Mouse (Mus musculus) forebrain, embryonic 14.5 days (tissue): ENCODE measurements around the gene Vmn2r118. TPM values are rescaled to one million over a fixed set of nuclear protein-coding genes. Genes with fewer than 3 reads are reported as not detected.

ENCODE experiments used
- ATAC-seq: fragments of 200-750 bp; cut with Nextera tagmentation; 2 replicates; pipeline ENCODE4 v1.8.0; 2017; ENCODE audit warnings: mild to moderate bottlenecking, moderate library complexity
- DNase-seq: peaks from one replicate; pipeline ENCODE4 v3.0.0-alpha.2; 2015; ENCODE audit warnings: low spot score
- H3K27ac ChIP-seq: fragments of 300-500 bp; sonication (generic); 2 replicates; pipeline ENCODE4 v1.5.1; 2014; ENCODE audit warnings: low read depth, mild to moderate bottlenecking, control low read depth, low read length, moderate library complexity
- H3K27me3 ChIP-seq: fragments of 300-500 bp; sonication (generic); replicated peaks from 2 replicates; pipeline ENCODE4 v1.6.1; 2014; ENCODE audit warnings: low read length, control low read depth, mixed read lengths; ENCODE audit not compliant: control insufficient read depth, insufficient read depth
- H3K36me3 ChIP-seq: fragments of 300-500 bp; sonication (generic); 2 replicates; pipeline ENCODE4 v1.6.1; 2014; ENCODE audit warnings: low read length, control low read depth; ENCODE audit not compliant: control insufficient read depth, insufficient read depth
- H3K4me1 ChIP-seq: fragments of 300-500 bp; sonication (generic); 2 replicates; pipeline ENCODE4 v1.6.1; 2014; ENCODE audit warnings: antibody characterized with exemption, low read length, control low read depth; ENCODE audit not compliant: control insufficient read depth, insufficient read depth
- H3K4me2 ChIP-seq: fragments of 300-500 bp; sonication (generic); 2 replicates; pipeline ENCODE4 v1.6.1; 2014; ENCODE audit warnings: mild to moderate bottlenecking, control low read depth, low read length
- H3K4me3 ChIP-seq: fragments of 300-500 bp; sonication (generic); 2 replicates; pipeline ENCODE4 v1.5.1; 2014; ENCODE audit warnings: low read depth, low read length, control low read depth
- H3K9ac ChIP-seq: fragments of 300-500 bp; sonication (generic); 2 replicates; pipeline ENCODE4 v1.6.1; 2014; ENCODE audit warnings: mild to moderate bottlenecking, low read length, control low read depth, moderate library complexity
- H3K9me3 ChIP-seq: fragments of 300-500 bp; sonication (generic); replicated peaks from 2 replicates; pipeline ENCODE4 v1.6.1; 2016; ENCODE audit warnings: low read length, control low read depth, mixed read lengths; ENCODE audit not compliant: control insufficient read depth
- WGBS: fragments of 180-500 bp; shearing (Covaris S2); extraction: QIAGEN DNeasy Blood & Tissue Kit; methylation state at CpG from one replicate; pipeline ENCODE4 v1.1.7; 2014; 5-methylcytosine and 5-hydroxymethylcytosine counted together
- polyA plus RNA-seq: library from polyadenylated mRNA; unstranded; fragments of >200 nt; fragmentation: Nextera tagmentation; extraction: Ambion mirVana; gene quantifications from 2 replicates; pipeline ENCODE4 v1.2.1, GENCODE M21; 2014

The Vmn2r118 gene
- not detected in 2 replicates for polyA plus RNA-seq

DNA sequence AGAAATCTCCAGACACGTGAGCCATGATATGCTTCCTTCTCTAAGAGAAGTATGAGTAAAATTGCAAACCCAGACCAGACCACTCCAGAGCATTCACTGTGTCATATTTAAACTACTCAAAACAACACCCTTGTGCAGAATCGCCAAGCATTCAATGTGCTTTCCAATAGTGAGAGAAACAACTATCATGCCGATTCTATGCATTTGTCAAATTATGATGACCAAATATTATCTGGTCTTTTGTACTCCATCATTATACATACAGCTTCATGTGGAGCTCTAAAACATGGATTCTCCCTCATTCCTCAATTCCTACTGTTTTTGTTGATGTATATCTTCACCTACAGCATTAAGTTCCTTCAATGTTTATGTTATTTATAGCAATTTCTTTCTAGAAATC lies at the start of gene Vmn2r118:
Vmn2r118 (minus strand) TSS at position 101 of the 400 bp plus-strand sequence.
- Histone ChIP-seq H3K4me3 (no peak within 1 kb of the TSS), H3K9me3 (no peaks in the 10 kb centered on the region), H3K4me2 (no peak within 1 kb of the TSS), H3K9ac (no peak within 1 kb of the TSS), H3K4me1 (no peaks in the 10 kb centered on the region), H3K27ac (no peak within 1 kb of the TSS), H3K36me3 (no peaks in the 10 kb centered on the region), H3K27me3 (no peaks in the 10 kb centered on the region)
- 91% methylated on average over 3 of the region's 3 CpGs for WGBS
- DNase-seq (no peak), ATAC-seq (no peak)

DNA sequence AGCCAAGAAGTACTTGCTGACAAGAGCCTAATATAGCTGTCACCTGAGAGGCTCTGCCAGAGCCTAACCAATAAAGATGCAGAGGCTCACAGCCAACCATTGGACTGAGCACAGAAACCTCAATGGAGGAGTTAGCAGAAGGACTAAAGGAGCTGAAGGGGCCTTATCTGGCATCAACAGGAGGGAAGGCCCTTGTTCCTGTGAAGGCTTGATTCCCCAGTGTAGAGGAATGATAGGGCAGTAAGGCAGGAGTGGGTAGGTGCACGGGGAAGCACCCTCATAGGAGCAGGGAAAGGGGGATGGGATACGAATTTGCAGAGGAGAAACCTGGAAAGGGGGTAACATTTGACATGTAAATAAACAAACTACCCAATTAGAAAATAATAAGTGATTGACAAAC lies 36.1 kb upstream of the Vmn2r118 start:
- WGBS, result 83% methylated on average over 2 of the region's 2 CpGs
- H3K4me1 ChIP-seq, result no peaks in the 10 kb centered on the region
- H3K4me2 ChIP-seq, result no peak overlapping the region
- H3K27me3 ChIP-seq, result no peaks in the 10 kb centered on the region
- ATAC-seq (no peak), DNase-seq (no peak)
- H3K4me3 ChIP-seq, result no peak overlapping the region
- no peaks in the 10 kb centered on the region for H3K9me3 ChIP-seq
- peaks cover 20% of the 10 kb centered on the region; the same call in 1 of the 2 replicates for H3K36me3 ChIP-seq
- H3K9ac ChIP-seq, result no peak overlapping the region
- H3K27ac ChIP-seq, result no peak overlapping the region

DNA sequence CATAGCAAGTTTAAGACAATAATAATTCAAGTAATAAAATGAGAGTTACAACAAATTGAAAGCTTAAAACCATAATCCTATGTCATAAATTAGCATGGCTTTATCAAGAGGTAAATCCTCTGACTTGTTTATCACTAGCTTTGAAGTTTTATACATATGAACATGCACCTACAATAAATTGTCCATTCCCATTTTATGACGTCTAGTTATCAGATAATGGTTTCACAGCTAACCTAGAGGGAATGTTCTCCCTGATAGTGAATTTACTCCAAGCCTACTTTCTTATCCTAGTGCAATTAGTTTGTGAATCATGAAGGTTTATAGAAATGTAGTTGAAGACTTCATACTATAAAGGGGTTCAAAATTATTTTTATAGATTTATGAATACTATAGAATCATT lies 34.2 kb downstream of the Vmn2r118 start:
- no peak overlapping the region for H3K4me3 ChIP-seq
- no peak overlapping the region for H3K9ac ChIP-seq
- ATAC-seq (no peak), DNase-seq (no peak)
- H3K4me1 ChIP-seq, result no peaks in the 10 kb centered on the region
- H3K4me2 ChIP-seq, result no peak overlapping the region
- no peaks in the 10 kb centered on the region for H3K36me3 ChIP-seq
- 84% methylated on average over 1 of the region's 1 CpGs for WGBS
- H3K27ac ChIP-seq, result no peak overlapping the region
- H3K9me3 ChIP-seq, result no peaks in the 10 kb centered on the region
- no peaks in the 10 kb centered on the region for H3K27me3 ChIP-seq

DNA sequence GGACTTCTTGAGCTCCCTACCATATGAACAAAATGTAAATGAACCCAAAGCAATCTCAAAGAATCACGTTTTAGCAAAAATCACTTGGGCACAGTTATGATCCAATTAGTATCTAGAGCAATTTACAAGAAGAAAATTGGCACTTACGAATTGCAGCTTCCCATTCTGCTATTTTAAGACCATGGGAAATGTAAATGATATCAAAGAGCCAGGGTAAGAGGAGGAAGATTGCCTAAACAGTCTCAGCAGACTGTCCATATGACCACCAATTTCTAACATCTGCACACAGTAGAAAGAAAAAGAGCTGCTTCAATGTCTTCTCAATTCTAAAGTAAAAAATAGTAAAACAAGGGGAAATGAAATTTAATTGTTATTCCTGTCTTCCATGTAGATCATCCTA lies 63.2 kb downstream of the Vmn2r118 start:
- ATAC-seq (no peak), DNase-seq (no peak)
- no peak overlapping the region for H3K4me2 ChIP-seq
- H3K4me1 ChIP-seq, result no peaks in the 10 kb centered on the region
- no peak overlapping the region for H3K27ac ChIP-seq
- no peak overlapping the region for H3K4me3 ChIP-seq
- H3K27me3 ChIP-seq, result no peaks in the 10 kb centered on the region
- no peak overlapping the region for H3K9ac ChIP-seq
- H3K36me3 ChIP-seq, result no peaks in the 10 kb centered on the region
- H3K9me3 ChIP-seq, result no peaks in the 10 kb centered on the region
- WGBS, result 70% methylated on average over 2 of the region's 2 CpGs

DNA sequence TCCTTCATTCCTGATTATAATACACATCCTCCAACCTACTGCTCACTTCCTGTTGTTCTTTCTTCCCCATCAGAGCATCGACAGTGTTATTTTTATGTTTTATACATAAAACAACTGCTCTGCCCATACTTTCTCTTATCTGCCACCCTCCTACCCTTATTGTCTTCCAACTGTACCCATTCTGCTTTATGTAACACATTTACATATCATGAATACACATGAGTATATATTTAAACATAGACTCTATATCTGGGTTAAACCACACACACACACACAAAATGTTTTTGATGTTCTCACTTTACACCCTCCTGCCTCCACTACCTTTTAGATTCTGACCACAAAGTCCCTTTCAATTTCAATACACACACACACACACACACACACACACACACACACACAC lies 76.5 kb downstream of the Vmn2r118 start:
- Histone ChIP-seq H3K27me3 (no peaks in the 10 kb centered on the region), H3K9ac (no peak overlapping the region), H3K4me3 (no peak overlapping the region), H3K36me3 (no peaks in the 10 kb centered on the region), H3K4me1 (no peaks in the 10 kb centered on the region), H3K9me3 (no peaks in the 10 kb centered on the region), H3K27ac (no peak overlapping the region), H3K4me2 (no peak overlapping the region)
- 67% methylated on average over 1 of the region's 1 CpGs for WGBS
- ATAC-seq, result no peak
- no peak for DNase-seq

Other genes starting within 250 kb of the Vmn2r118 start
- gene St6gal2, start 179.8 kb downstream of the Vmn2r118 start, polyA plus RNA-seq, result 20.7 and 28.4 TPM in 2 replicates
- gene Pot1b, start 87.4 kb upstream of the Vmn2r118 start, polyA plus RNA-seq, result 5.7 TPM in 2 replicates
- gene Adgre4, start 124.8 kb upstream of the Vmn2r118 start, polyA plus RNA-seq, result 0.09 TPM in 1 of 2 replicates, not detected in the other